Mouse (Mus musculus): ENCODE measurements around the gene Arvcf.
A peak's percentile ranks its signal among the peaks of the same experiment; 100 is the strongest.

The Arvcf gene

GRCm38 (mm10) chr16:18388583-18389435 lies 40.8 kb downstream of the Arvcf start:
- DNase-seq (ENCODE audit: low spot score): no peak

- DNase-seq (ENCODE audit: low spot score): no peak
Observed at GRCm38 (mm10) chr16:18390399-18390798, 42.4 kb downstream of the Arvcf start.

GRCm38 (mm10) chr16:18391127-18391526 lies 43.1 kb downstream of the Arvcf start:
- DNase-seq (ENCODE audit: low spot score): no peak

- DNase-seq (ENCODE audit: low spot score): no peak
Observed at GRCm38 (mm10) chr16:18391728-18392127, 43.7 kb downstream of the Arvcf start.

GRCm38 (mm10) chr16:18392469-18393426 lies 44.8 kb downstream of the Arvcf start:
- DNase-seq (ENCODE audit: low spot score): peak; percentile 89

- DNase-seq (ENCODE audit: low spot score): no peak
Observed at GRCm38 (mm10) chr16:18393595-18393994, 45.6 kb downstream of the Arvcf start.

- no peak for DNase-seq (ENCODE audit: low spot score)
Observed at GRCm38 (mm10) chr16:18394056-18394455, 46.1 kb downstream of the Arvcf start.

GRCm38 (mm10) chr16:18394777-18395619 lies 47.0 kb downstream of the Arvcf start:
- DNase-seq (ENCODE audit: low spot score): no peak

GRCm38 (mm10) chr16:18395620-18396036 lies 47.6 kb downstream of the Arvcf start:
- DNase-seq (ENCODE audit: low spot score): no peak

GRCm38 (mm10) chr16:18396201-18396600 lies 48.2 kb downstream of the Arvcf start:
- DNase-seq (ENCODE audit: low spot score): peak; percentile 77

- no peak for DNase-seq (ENCODE audit: low spot score)
Observed at GRCm38 (mm10) chr16:18396791-18397621, 49.0 kb downstream of the Arvcf start.

- DNase-seq (ENCODE audit: low spot score): no peak
Observed at GRCm38 (mm10) chr16:18400028-18400427, 52.0 kb downstream of the Arvcf start.

GRCm38 (mm10) chr16:18400472-18401216 lies 52.7 kb downstream of the Arvcf start:
- DNase-seq (ENCODE audit: low spot score): no peak

GRCm38 (mm10) chr16:18403285-18403684 lies 55.3 kb downstream of the Arvcf start:
- no peak for DNase-seq (ENCODE audit: low spot score)

- no peak for DNase-seq (ENCODE audit: low spot score)
Observed at GRCm38 (mm10) chr16:18405091-18405854, 57.3 kb downstream of the Arvcf start.

- DNase-seq (ENCODE audit: low spot score): no peak
Observed at GRCm38 (mm10) chr16:18405876-18406275, 57.9 kb downstream of the Arvcf start.

- peak; percentile 71 for DNase-seq (ENCODE audit: low spot score)
Observed at GRCm38 (mm10) chr16:18406293-18406692, 58.3 kb downstream of the Arvcf start.

- DNase-seq (ENCODE audit: low spot score): no peak
Observed at GRCm38 (mm10) chr16:18407912-18408311, 59.9 kb downstream of the Arvcf start.

GRCm38 (mm10) chr16:18409776-18410175 lies 61.8 kb downstream of the Arvcf start:
- DNase-seq (ENCODE audit: low spot score): no peak
